In genomic region chr8:120124261-120124660, GRCm38 (mm10) we compare ENCODE assay signal across 14 mouse cellular contexts. TPM values are rescaled to one million over a fixed set of nuclear protein-coding genes. Genes with fewer than 3 reads are reported as not detected.
DNase-seq lines count a peak whose midpoint lies in the region; ATAC-seq and TF ChIP-seq lines count a peak whose summit lies in the region.
"Had no signal": no experiment of that assay in that cellular context is flagged by ENCODE, and none has a peak within 500 bp of the region (broad histone marks: within the 10 kb centered on the region; RNA-seq: fewer than 3 reads in every experiment).

No protein-coding gene starts in this region.

- ATAC-seq in limb, embryonic 14.5 days (ENCODE audit: low FRiP score, low read depth): no peak
- no peak for ATAC-seq in lung, embryonic 15.5 days (ENCODE audit: borderline replicate concordance, extremely low read depth, low FRiP score, low TSS enrichment)
- no peak for ATAC-seq in midbrain, embryonic 16.5 days

- whole genome bisulfite sequencing in heart, embryonic 10.5 days: 14% methylated on average over 6 of the region's 6 CpGs
- 27% methylated on average over 6 of the region's 6 CpGs for WGBS in limb, embryonic 14.5 days
- 37% methylated on average over 6 of the region's 6 CpGs for WGBS in limb, embryonic 10.5 days
- WGBS in lung, embryonic 15.5 days: 24% methylated on average over 6 of the region's 6 CpGs
- WGBS in midbrain, embryonic 16.5 days: 55% methylated on average over 6 of the region's 6 CpGs

- H3K4me1 ChIP-seq in heart, embryonic 10.5 days: peaks cover 85% of the 10 kb centered on the region
- no peaks in the 10 kb centered on the region for H3K4me1 ChIP-seq in limb, embryonic 14.5 days (ENCODE audit: control insufficient read depth, insufficient read depth, low read length)
- peaks cover 28% of the 10 kb centered on the region for H3K4me1 ChIP-seq in limb, embryonic 10.5 days
- peaks cover 15% of the 10 kb centered on the region for H3K4me1 ChIP-seq in lung, embryonic 15.5 days
- H3K4me1 ChIP-seq in midbrain, embryonic 16.5 days (ENCODE audit: control insufficient read depth, insufficient read depth, low read length): peaks cover 16% of the 10 kb centered on the region

- H3K27me3 ChIP-seq in heart, embryonic 10.5 days (ENCODE audit: insufficient read depth, poor library complexity, severe bottlenecking): no peaks in the 10 kb centered on the region
- H3K27me3 ChIP-seq in limb, embryonic 14.5 days (ENCODE audit: control insufficient read depth, insufficient read depth, low read length): no peaks in the 10 kb centered on the region
- peaks cover 35% of the 10 kb centered on the region for H3K27me3 ChIP-seq in limb, embryonic 10.5 days (ENCODE audit: low read depth, poor library complexity, severe bottlenecking)
- peaks cover 11% of the 10 kb centered on the region; the same call in 1 of the 2 replicates for H3K27me3 ChIP-seq in lung, embryonic 15.5 days
- H3K27me3 ChIP-seq in midbrain, embryonic 16.5 days (ENCODE audit: control insufficient read depth, insufficient read depth, low read depth, low read length): no peaks in the 10 kb centered on the region
- H3K27me3 ChIP-seq: stomach, embryonic 15.5 days had no signal

- H3K9me3 ChIP-seq in heart, embryonic 10.5 days: no peaks in the 10 kb centered on the region
- no peaks in the 10 kb centered on the region for H3K9me3 ChIP-seq in limb, embryonic 14.5 days (ENCODE audit: control insufficient read depth, low read length)
- H3K9me3 ChIP-seq in limb, embryonic 10.5 days (replicated peaks): no peaks in the 10 kb centered on the region
- no peaks in the 10 kb centered on the region for H3K9me3 ChIP-seq in lung, embryonic 15.5 days
- no peaks in the 10 kb centered on the region for H3K9me3 ChIP-seq in midbrain, embryonic 16.5 days (replicated peaks; ENCODE audit: control insufficient read depth, low read length, poor library complexity, severe bottlenecking)
- H3K9me3 ChIP-seq: stomach, embryonic 15.5 days had no signal

- DNase-seq in heart, embryonic 10.5 days (ENCODE audit: low spot score): no peak
- no peak for DNase-seq in heart, postnatal 14 days
- no peak for DNase-seq in limb, embryonic 14.5 days (ENCODE audit: low spot score)
- DNase-seq in limb, embryonic 10.5 days (ENCODE audit: low spot score): no peak
- no peak for DNase-seq in left cerebral cortex, adult 18-20 months (ENCODE audit: low spot score in 2 of 2)
- no peak for DNase-seq in ovary, postnatal 10 days (ENCODE audit: low spot score)
- DNase-seq: adrenal gland, postnatal 14 days; cerebellum, adult 9-11 months; kidney, adult 18-20 months; right cerebral cortex, postnatal 14 days had no signal

- no peak overlapping the region for H3K4me2 ChIP-seq in limb, embryonic 14.5 days (replicated peaks; ENCODE audit: low read depth, low read length, severe bottlenecking)
- H3K4me2 ChIP-seq in lung, embryonic 15.5 days: no peak overlapping the region
- no peak overlapping the region for H3K4me2 ChIP-seq in midbrain, embryonic 16.5 days (ENCODE audit: low read length)
- H3K4me2 ChIP-seq: stomach, embryonic 15.5 days had no signal

- H3K36me3 ChIP-seq in heart, embryonic 10.5 days: peaks cover 5% of the 10 kb centered on the region; the same call in 1 of the 2 replicates
- H3K36me3 ChIP-seq in limb, embryonic 14.5 days (ENCODE audit: control insufficient read depth, insufficient read depth, low read length): no peaks in the 10 kb centered on the region
- no peaks in the 10 kb centered on the region for H3K36me3 ChIP-seq in limb, embryonic 10.5 days
- H3K36me3 ChIP-seq in lung, embryonic 15.5 days: no peaks in the 10 kb centered on the region
- H3K36me3 ChIP-seq in midbrain, embryonic 16.5 days (ENCODE audit: control insufficient read depth, insufficient read depth, low read length): no peaks in the 10 kb centered on the region
- H3K36me3 ChIP-seq: stomach, embryonic 15.5 days had no signal

- 0 out of 2 replicates have a peak overlapping the region, but pooled peaks have one; percentile 12 for H3K9ac ChIP-seq in limb, embryonic 14.5 days (ENCODE audit: low read depth, low read length, severe bottlenecking)
- no peak overlapping the region for H3K9ac ChIP-seq in lung, embryonic 15.5 days
- H3K9ac ChIP-seq in midbrain, embryonic 16.5 days (ENCODE audit: low read depth, low read length): no peak overlapping the region
- H3K9ac ChIP-seq: liver, embryonic 14.5 days; stomach, embryonic 15.5 days had no signal

- no peak overlapping the region for H3K4me3 ChIP-seq in heart, embryonic 10.5 days
- no peak overlapping the region for H3K4me3 ChIP-seq in limb, embryonic 14.5 days (replicated peaks; ENCODE audit: low read length)
- no peak overlapping the region for H3K4me3 ChIP-seq in limb, embryonic 10.5 days
- H3K4me3 ChIP-seq in lung, embryonic 15.5 days: no peak overlapping the region
- no peak overlapping the region for H3K4me3 ChIP-seq in midbrain, embryonic 16.5 days (ENCODE audit: low read depth, low read length)
- H3K4me3 ChIP-seq: stomach, embryonic 15.5 days had no signal

- peak overlapping the region; percentile 77 for H3K27ac ChIP-seq in heart, embryonic 10.5 days
- no peak overlapping the region for H3K27ac ChIP-seq in limb, embryonic 14.5 days (replicated peaks; ENCODE audit: low read depth, low read length)
- no peak overlapping the region for H3K27ac ChIP-seq in limb, embryonic 10.5 days
- 0 out of 2 replicates have a peak overlapping the region, but pooled peaks have one; percentile 12 for H3K27ac ChIP-seq in lung, embryonic 15.5 days
- peak overlapping the region; percentile 58; the same call in 1 of the 2 replicates for H3K27ac ChIP-seq in midbrain, embryonic 16.5 days (ENCODE audit: low read length)
- H3K27ac ChIP-seq: liver, embryonic 14.5 days; stomach, embryonic 15.5 days had no signal

- TF ChIP-seq POLR2A in limb, embryonic 14.5 days (IDR thresholded peaks at IDR 0.05; ENCODE audit: borderline replicate concordance, extremely low read depth, insufficient read depth, insufficient read length): no peak

- intact Hi-C loops in heart, postnatal 14 days (cut with DNase I): no loop called here

RNA-seq across cellular contexts. Expression of gene 6430548M08Rik, which starts 10.3 kb away (rescaled TPM):
- polyA plus RNA-seq in heart, embryonic 10.5 days (2016; fragmentation: Nextera tagmentation; extraction: Ambion mirVana): 8.2 and 11.9 TPM in 2 replicates
- 10 to 100 TPM; 11.7 to 13.3 TPM for total RNA-seq in heart, postnatal 14 days (2021)
- polyA plus RNA-seq in limb, embryonic 14.5 days (2012; rRNA removed): 4.1 and 4.2 TPM in 2 replicates
- polyA plus RNA-seq in limb, embryonic 14.5 days (2014; fragmentation: Nextera tagmentation; extraction: Ambion mirVana): 4.0 and 6.6 TPM in 2 replicates
- polyA plus RNA-seq in limb, embryonic 10.5 days (2016; fragmentation: Nextera tagmentation; extraction: Ambion mirVana): 1.7 and 2.2 TPM in 2 replicates
- 7.4 and 8.0 TPM in 2 replicates for polyA plus RNA-seq in lung, embryonic 15.5 days (2015; fragmentation: Nextera tagmentation; extraction: Ambion mirVana)
- 37.1 and 40.2 TPM in 2 replicates for polyA plus RNA-seq in midbrain, embryonic 16.5 days (2015; fragmentation: Nextera tagmentation; extraction: Ambion mirVana)
- 100 to 1,000 TPM; 247 to 294 TPM for total RNA-seq in left cerebral cortex, adult 18-20 months (2021)

RNA-seq across cellular contexts. Expression of gene Zdhhc7, which starts 23.0 kb away (rescaled TPM):
- 35.5 and 37.3 TPM in 2 replicates for polyA plus RNA-seq in heart, embryonic 10.5 days (2016; fragmentation: Nextera tagmentation; extraction: Ambion mirVana)
- 10 to 100 TPM; 41.5 to 42.2 TPM for total RNA-seq in heart, postnatal 14 days (2021)
- polyA plus RNA-seq in limb, embryonic 14.5 days (2012; rRNA removed): 38.2 and 44.8 TPM in 2 replicates
- 29.7 and 33.1 TPM in 2 replicates for polyA plus RNA-seq in limb, embryonic 14.5 days (2014; fragmentation: Nextera tagmentation; extraction: Ambion mirVana)
- 32.4 and 34.8 TPM in 2 replicates for polyA plus RNA-seq in limb, embryonic 10.5 days (2016; fragmentation: Nextera tagmentation; extraction: Ambion mirVana)
- polyA plus RNA-seq in lung, embryonic 15.5 days (2015; fragmentation: Nextera tagmentation; extraction: Ambion mirVana): 38.3 and 40.0 TPM in 2 replicates
- 27.8 and 29.5 TPM in 2 replicates for polyA plus RNA-seq in midbrain, embryonic 16.5 days (2015; fragmentation: Nextera tagmentation; extraction: Ambion mirVana)
- 10 to 100 TPM; 37.3 to 37.9 TPM for total RNA-seq in left cerebral cortex, adult 18-20 months (2021)

RNA-seq across cellular contexts. Expression of gene Fam92b, which starts 53.0 kb away (rescaled TPM):
- polyA plus RNA-seq in heart, embryonic 10.5 days (2016; fragmentation: Nextera tagmentation; extraction: Ambion mirVana): 0.16 and 0.31 TPM in 2 replicates
- total RNA-seq in heart, postnatal 14 days (2021): not detected
- not detected in 2 replicates for polyA plus RNA-seq in limb, embryonic 14.5 days (2012; rRNA removed)
- polyA plus RNA-seq in limb, embryonic 14.5 days (2014; fragmentation: Nextera tagmentation; extraction: Ambion mirVana): not detected in 2 replicates
- 0.16 TPM in 1 of 2 replicates, not detected in the other for polyA plus RNA-seq in limb, embryonic 10.5 days (2016; fragmentation: Nextera tagmentation; extraction: Ambion mirVana)
- 1.1 and 1.4 TPM in 2 replicates for polyA plus RNA-seq in lung, embryonic 15.5 days (2015; fragmentation: Nextera tagmentation; extraction: Ambion mirVana)
- 2.1 and 2.4 TPM in 2 replicates for polyA plus RNA-seq in midbrain, embryonic 16.5 days (2015; fragmentation: Nextera tagmentation; extraction: Ambion mirVana)
- under 1 TPM in 1 of 2 experiments, not detected in 1; 0.63 TPM for total RNA-seq in left cerebral cortex, adult 18-20 months (2021)
- polyA plus RNA-seq: liver, embryonic 14.5 days had no signal

Comparison
In these comparisons a context has a peak if more than half of its experiments do, and no peak if none do; other contexts are left out.
1. H3K27ac ChIP-seq: peak in heart, embryonic 10.5 days (single experiment), lung, embryonic 15.5 days (single experiment) and midbrain, embryonic 16.5 days (single experiment); none in limb, embryonic 14.5 days (single experiment) and limb, embryonic 10.5 days (single experiment).